Mouse (Mus musculus) intestine, postnatal 0 days (tissue): ENCODE measurements at regions not wholly inside any gene's neighbourhood (a gene's known extent, or its start where the extent isn't known, plus 50 kb on each side); places are given as distances from the start of the nearest gene placed in this dataset.

Source experiments
- ATAC-seq: fragments of 200-750 bp; cut with Nextera tagmentation; 2 replicates; pipeline ENCODE4 v1.8.0; 2017; ENCODE audit warnings: mild to moderate bottlenecking, moderate TSS enrichment, moderate library complexity
- H3K27ac ChIP-seq: fragments of 300-500 bp; sonication (generic); 2 replicates; pipeline ENCODE4 v1.5.1; 2014; ENCODE audit warnings: mild to moderate bottlenecking, low read depth, low read length, moderate library complexity
- H3K27me3 ChIP-seq: fragments of 300-500 bp; sonication (generic); replicated peaks from 2 replicates; pipeline ENCODE4 v1.6.1; 2014; ENCODE audit warnings: low read length, mixed read lengths; ENCODE audit not compliant: control insufficient read depth, insufficient read depth
- H3K36me3 ChIP-seq: fragments of 300-500 bp; sonication (generic); 2 replicates; pipeline ENCODE4 v1.6.1; 2014; ENCODE audit warnings: mild to moderate bottlenecking, moderate library complexity; ENCODE audit not compliant: control insufficient read depth, insufficient read depth
- H3K4me1 ChIP-seq: fragments of 300-500 bp; sonication (generic); replicated peaks from 2 replicates; pipeline ENCODE4 v1.6.1; 2014; ENCODE audit warnings: antibody characterized with exemption, low read length, mixed read lengths; ENCODE audit not compliant: control insufficient read depth, insufficient read depth
- H3K4me2 ChIP-seq: fragments of 300-500 bp; sonication (generic); replicated peaks from 2 replicates; pipeline ENCODE4 v1.6.1; 2014; ENCODE audit warnings: low read depth, mild to moderate bottlenecking, moderate library complexity
- H3K4me3 ChIP-seq: fragments of 300-500 bp; sonication (generic); 2 replicates; pipeline ENCODE4 v1.5.1; 2014; ENCODE audit warnings: low read depth, low read length
- H3K9ac ChIP-seq: fragments of 300-500 bp; sonication (generic); 2 replicates; pipeline ENCODE4 v1.6.1; 2014; ENCODE audit warnings: mild to moderate bottlenecking, low read depth, low read length
- H3K9me3 ChIP-seq: fragments of 300-500 bp; sonication (generic); 2 replicates; pipeline ENCODE4 v1.6.1; 2016; ENCODE audit warnings: mixed run types; ENCODE audit not compliant: control insufficient read depth
- CTCF ChIP-seq: sonication (generic); IDR thresholded peaks from 2 replicates; pipeline ENCODE4 v1.5.1; 2016; ENCODE audit warnings: low read depth, mild to moderate bottlenecking, control low read depth, antibody characterized with exemption, moderate library complexity
- WGBS: fragments of 180-500 bp; shearing (Covaris S2); extraction: QIAGEN DNeasy Blood & Tissue Kit; methylation state at CpG from one replicate; pipeline ENCODE4 v1.1.7; 2014; 5-methylcytosine and 5-hydroxymethylcytosine counted together

- H3K4me1 ChIP-seq = no peaks in the 10 kb centered on the region
- no peaks in the 10 kb centered on the region for H3K27me3 ChIP-seq
- H3K9me3 ChIP-seq = no peaks in the 10 kb centered on the region
- H3K4me3 ChIP-seq = no peak overlapping the region
- H3K9ac ChIP-seq = no peak overlapping the region
- no peak for ATAC-seq
- no peak overlapping the region for H3K4me2 ChIP-seq
- no peak for TF ChIP-seq CTCF
- WGBS = 90% methylated on average over 1 of the region's 1 CpGs
- no peaks in the 10 kb centered on the region for H3K36me3 ChIP-seq
- no peak overlapping the region for H3K27ac ChIP-seq
These were observed 1242.3 kb downstream of the Hace1 start for GRCm38 (mm10) chr10:46819965-46820364.

GRCm38 (mm10) chr10:46823837-46824236, 1246.2 kb downstream of the Hace1 start:
- no peak for ATAC-seq
- Histone ChIP-seq H3K27me3 (no peaks in the 10 kb centered on the region), H3K4me3 (no peak overlapping the region), H3K4me2 (no peak overlapping the region), H3K4me1 (no peaks in the 10 kb centered on the region), H3K27ac (no peak overlapping the region), H3K9ac (no peak overlapping the region), H3K9me3 (no peaks in the 10 kb centered on the region), H3K36me3 (no peaks in the 10 kb centered on the region)
- no peak for TF ChIP-seq CTCF
- 88% methylated on average over 1 of the region's 1 CpGs for WGBS

GRCm38 (mm10) chr10:46826012-46826411, 1248.4 kb downstream of the Hace1 start:
- no peaks in the 10 kb centered on the region for H3K4me1 ChIP-seq
- no peak for TF ChIP-seq CTCF
- no peaks in the 10 kb centered on the region for H3K9me3 ChIP-seq
- H3K4me2 ChIP-seq = no peak overlapping the region
- H3K36me3 ChIP-seq = no peaks in the 10 kb centered on the region
- no peak overlapping the region for H3K9ac ChIP-seq
- WGBS = 54% methylated on average over 3 of the region's 3 CpGs
- ATAC-seq = no peak
- no peaks in the 10 kb centered on the region for H3K27me3 ChIP-seq
- H3K27ac ChIP-seq = no peak overlapping the region
- H3K4me3 ChIP-seq = no peak overlapping the region

GRCm38 (mm10) chr10:46826639-46827038, 1249.0 kb downstream of the Hace1 start:
- H3K4me1 ChIP-seq = no peaks in the 10 kb centered on the region
- 59% methylated on average over 1 of the region's 1 CpGs for WGBS
- no peak overlapping the region for H3K4me2 ChIP-seq
- TF ChIP-seq CTCF = no peak
- no peak overlapping the region for H3K4me3 ChIP-seq
- no peak for ATAC-seq
- H3K36me3 ChIP-seq = no peaks in the 10 kb centered on the region
- no peaks in the 10 kb centered on the region for H3K9me3 ChIP-seq
- no peak overlapping the region for H3K9ac ChIP-seq
- H3K27ac ChIP-seq = no peak overlapping the region
- no peaks in the 10 kb centered on the region for H3K27me3 ChIP-seq

DNA sequence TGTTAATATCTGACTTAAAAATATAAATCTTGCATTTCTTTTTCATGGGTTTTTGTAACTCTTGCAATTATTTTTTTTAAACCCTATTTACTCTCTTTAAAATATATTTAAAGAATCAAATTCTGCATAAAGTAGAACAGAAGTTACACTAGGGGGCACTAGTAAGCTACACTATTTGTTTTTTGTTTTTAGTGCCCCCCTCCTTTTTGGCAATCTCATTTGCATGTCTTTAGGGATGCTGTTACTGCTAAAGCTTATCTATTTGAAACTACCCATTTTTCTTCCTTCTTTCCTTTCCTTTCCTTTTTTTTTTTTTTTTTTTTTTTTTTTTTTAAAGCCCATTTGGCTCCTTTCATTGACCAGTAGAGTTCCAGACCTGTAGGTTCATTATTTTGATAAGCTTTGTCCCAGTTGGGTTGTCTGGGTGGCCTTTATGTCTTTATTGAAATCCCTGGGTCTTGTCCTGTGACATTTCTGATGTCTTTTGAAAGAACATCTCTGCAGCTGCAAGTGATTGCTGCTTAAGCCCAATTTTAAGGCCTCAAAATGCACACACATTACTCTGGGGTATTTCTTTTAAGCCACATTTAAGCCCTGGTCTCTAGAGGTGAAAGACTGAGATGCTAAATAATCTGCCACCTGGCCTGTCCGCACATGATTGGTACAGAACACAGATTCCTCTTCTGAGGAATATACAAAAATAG, 1249.6 kb downstream of the Hace1 start:
- H3K27me3 ChIP-seq = no peaks in the 10 kb centered on the region
- 83% methylated on average over 1 of the region's 1 CpGs for WGBS
- TF ChIP-seq CTCF = no peak

GRCm38 (mm10) chr10:46828164-46828563, 1250.5 kb downstream of the Hace1 start:
- Histone ChIP-seq H3K9ac (no peak overlapping the region), H3K27ac (no peak overlapping the region), H3K9me3 (no peaks in the 10 kb centered on the region), H3K4me2 (no peak overlapping the region), H3K27me3 (no peaks in the 10 kb centered on the region), H3K4me1 (no peaks in the 10 kb centered on the region), H3K4me3 (no peak overlapping the region), H3K36me3 (no peaks in the 10 kb centered on the region)
- no peak for ATAC-seq
- no peak for TF ChIP-seq CTCF
- 63% methylated on average over 2 of the region's 2 CpGs for WGBS

More for the DNA sequence above, 1249.6 kb downstream of the Hace1 start:
- H3K9me3 ChIP-seq = no peaks in the 10 kb centered on the region
- no peak overlapping the region for H3K4me2 ChIP-seq
- H3K4me3 ChIP-seq = no peak overlapping the region
- H3K27ac ChIP-seq = no peak overlapping the region
- ATAC-seq = no peak
- no peaks in the 10 kb centered on the region for H3K36me3 ChIP-seq
- no peaks in the 10 kb centered on the region for H3K4me1 ChIP-seq
- no peak overlapping the region for H3K9ac ChIP-seq
